Mouse (Mus musculus) cerebellum, postnatal 4 days (tissue): ENCODE data around the gene Dnmt3a.

ENCODE experiments used
- DNase-seq, 2 experiments: peaks; one replicate each; pipeline ENCODE4 v3.0.0; 2022; ENCODE audit warnings: low spot score in 2 of 2, mixed read lengths in 1 of 2

Dnmt3a gene

DNA sequence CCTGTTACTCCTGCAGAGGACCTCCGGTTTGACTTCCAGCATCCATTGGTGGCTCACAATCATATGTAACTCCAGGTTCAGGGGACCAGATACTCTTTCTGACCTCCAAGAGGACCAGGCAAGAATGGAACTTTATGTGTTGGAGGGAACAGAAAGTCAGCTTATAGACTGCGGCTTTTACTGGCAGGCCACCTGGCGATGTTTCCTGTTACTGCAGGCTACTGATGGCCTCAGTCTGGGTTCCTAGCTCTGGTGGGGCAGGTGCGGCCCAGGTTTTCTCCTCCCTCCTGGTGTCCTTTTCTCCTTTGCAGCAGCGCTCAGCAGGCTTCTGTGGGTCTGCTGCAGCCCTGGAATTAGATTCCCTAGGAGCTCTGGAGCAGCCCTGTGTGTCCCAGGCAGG, 46.7 kb downstream of the Dnmt3a start:
- no peak for DNase-seq

DNA sequence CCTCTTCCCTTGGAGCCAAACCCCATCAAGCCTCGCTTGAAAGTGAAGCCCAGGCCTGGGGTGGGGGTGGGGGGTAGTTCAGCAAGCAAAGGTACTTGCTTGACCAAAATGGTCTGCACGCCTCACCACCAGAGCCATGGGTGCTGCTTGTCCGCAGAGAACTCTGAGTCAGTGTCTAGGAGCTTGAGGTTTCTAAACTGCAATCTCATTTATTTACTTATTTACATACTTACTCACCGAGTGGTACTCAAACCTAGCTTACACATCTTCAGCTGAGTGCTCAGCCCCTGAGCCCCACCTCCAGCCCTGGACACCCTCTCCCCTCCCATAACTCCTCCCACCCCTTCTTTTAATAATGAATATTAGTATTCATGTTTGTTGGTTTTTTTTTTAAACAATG, 48.6 kb downstream of the Dnmt3a start:
- no peak for DNase-seq

DNA sequence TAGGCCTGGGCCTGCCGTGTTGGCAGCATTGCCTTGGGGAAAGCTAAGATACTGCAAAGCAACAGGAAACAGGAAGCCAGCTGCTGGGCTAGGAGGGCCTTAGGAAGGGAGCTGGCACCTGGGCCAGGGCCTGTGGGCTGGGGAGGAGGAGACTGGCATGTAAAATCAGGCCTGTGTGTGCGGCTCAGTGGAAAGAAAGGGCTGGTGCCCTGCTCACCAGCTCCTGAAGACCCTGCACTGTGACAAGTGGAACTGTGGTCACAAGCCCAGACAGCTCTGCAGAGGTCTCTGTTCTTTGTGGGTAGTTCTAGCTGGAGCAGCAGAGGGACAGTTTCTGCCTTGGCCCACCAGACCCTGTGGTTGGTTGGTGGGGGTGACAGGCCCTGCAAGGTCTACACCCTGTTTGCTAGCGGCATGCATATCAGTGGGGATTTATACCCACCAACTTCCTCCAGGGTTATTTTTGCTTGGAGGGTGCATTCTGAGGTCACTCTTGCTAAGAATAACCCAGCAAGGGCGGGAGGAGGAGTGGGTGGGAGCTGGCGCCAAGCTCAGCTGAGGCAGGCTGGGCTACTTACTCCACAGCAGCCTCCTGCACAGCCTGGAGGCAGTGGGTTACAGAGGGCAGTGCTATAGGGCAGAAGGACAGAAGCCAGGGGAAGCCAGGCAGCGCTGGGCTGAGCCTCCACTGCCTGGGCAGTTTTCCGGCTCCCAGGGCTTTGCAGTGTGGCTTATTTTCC, 50.1 kb downstream of the Dnmt3a start:
- DNase-seq, result no peak

DNA sequence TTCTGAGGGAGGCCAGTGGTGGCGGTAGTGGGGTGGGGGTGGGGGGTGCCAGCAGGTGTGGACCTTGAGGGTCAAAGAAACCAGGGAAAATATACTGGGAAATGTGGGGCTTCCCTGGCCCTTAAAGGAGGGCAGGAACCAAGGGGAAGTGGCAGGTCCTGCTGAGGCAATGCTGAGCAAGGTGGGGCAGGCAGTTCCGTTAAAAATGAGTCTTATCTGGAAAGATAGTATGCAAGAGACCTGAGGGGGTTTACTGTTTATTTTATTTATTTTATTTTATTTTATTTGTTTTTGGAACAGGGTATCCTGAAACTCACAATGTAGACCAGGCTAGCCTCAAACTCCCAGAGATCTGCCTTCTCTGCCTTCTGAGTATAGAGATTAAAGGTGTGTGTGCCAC, 50.9 kb downstream of the Dnmt3a start:
- DNase-seq, result no peak

DNA sequence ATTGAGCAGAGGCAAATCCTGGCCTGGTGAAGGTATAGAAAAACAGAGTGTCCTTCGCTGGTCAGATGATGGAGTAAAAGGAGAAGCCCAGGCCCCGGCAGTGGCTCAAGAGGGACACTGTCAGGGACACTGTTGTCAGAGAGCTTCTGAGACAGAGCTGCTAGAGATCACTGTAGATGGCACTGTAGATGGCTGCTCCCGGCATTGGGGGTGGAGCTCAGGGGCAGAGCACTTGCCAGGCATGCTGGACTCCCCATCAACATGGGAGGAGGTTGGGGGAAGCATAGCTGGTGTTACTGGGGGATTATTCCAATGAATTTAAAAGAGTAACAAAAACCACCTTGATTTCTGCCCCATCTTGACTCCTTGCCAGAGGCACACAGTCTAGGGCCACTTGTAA, 51.4 kb downstream of the Dnmt3a start:
- DNase-seq, result no peak

DNA sequence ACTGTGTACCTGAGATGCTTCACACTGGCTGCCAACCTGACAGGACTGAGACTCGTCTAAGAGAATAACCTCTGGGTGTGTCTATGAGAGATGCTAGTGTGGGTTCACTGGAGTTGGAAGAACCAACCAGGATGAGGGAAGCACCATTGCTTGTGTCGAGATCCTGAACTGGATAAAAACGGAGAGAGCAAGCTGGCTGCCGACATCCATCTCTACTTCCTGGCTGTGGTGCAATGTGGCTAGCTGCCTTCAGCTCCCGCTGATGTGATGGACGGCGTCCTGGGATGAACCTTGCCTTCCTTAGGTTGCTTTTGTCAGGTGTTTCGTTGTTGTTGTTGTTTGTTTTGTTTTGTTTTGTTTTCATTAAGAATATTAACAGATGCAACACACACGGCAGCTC, 52.0 kb downstream of the Dnmt3a start:
- DNase-seq, result no peak

DNA sequence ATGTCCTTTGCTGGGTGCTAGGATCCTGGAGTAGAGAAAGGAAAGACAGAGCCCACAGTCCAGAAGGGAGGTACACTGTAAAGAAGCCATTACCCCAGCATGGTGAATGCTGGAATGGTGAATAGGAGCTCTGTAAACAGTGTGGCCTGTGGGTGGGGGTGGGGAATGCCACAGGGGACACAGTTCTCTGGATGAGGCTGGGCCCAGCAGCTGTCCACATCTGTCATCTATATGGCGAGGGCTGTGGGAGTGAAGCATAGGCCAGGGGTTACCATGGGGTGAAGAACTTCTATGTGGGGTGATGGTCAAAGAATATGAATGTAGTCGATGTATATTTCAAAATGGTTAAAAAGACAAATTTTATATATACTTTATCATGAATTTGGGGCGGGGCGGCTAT, 52.9 kb downstream of the Dnmt3a start:
- DNase-seq, result no peak

DNA sequence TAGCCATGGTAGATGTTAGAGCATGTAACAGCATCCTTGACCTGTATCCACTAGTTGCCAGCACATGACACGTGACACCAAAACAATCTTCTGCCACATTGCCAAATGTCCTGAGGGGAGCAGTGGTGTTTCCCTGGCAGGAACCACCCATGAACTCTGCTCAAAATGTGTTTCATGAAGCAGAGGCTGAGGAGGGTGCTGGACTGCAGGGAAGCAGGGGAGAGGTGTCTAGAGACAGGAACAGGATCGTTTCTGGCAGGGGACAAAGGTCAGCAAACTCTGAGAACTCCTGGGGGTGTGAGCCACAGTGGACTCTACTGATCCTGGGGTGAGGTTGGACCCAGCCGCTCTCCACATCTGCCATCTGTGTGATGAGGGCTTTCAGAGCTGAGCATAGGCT, 53.7 kb downstream of the Dnmt3a start:
- no peak for DNase-seq

DNA sequence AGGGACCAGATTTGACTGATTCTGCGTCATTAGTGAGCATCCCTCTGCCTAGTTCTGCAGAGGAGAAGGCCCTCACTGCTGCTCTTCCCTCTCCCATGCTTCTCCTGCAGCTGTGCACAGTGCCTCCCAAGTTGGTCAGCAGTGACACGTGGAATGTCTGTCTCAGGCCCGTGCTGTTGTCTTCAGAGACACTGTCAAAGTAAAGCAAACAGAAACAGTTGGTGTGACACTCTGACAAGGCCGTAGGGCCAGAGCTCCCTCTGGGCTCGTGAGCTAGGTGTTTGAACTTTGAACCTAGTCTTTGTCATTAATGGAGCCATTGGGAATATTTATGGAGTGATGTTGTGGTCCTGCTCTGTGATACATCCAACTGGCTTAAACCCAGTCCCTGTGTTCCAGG, 54.2 kb downstream of the Dnmt3a start:
- no peak for DNase-seq

DNA sequence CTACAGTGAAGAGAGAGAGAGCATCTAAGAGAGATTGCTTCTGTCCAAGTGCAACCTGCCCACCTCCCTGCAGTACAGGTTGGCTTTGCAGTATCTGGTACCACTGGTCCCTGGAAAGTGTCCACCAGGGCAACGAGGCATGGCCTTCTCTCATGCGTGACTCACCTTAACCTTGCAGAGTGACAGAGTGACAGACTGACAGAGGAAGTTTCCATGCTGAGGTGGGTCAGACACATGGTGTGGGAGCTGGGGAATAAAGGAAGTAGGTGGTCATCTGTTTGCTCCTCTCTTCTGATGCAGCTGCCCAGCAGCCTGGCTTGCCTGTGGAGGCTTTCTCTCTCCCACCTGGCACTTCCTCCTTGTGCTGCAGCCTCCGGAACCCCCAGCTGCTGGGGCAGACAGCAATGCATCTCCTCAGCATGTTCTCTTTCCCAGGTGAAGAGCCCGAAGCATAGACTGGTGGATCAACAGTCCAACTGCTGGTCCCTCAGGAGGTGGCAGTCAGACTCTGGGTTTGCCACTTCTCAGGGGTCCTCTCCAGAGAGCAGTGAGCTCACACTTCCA, 55.9 kb downstream of the Dnmt3a start:
- no peak for DNase-seq

DNA sequence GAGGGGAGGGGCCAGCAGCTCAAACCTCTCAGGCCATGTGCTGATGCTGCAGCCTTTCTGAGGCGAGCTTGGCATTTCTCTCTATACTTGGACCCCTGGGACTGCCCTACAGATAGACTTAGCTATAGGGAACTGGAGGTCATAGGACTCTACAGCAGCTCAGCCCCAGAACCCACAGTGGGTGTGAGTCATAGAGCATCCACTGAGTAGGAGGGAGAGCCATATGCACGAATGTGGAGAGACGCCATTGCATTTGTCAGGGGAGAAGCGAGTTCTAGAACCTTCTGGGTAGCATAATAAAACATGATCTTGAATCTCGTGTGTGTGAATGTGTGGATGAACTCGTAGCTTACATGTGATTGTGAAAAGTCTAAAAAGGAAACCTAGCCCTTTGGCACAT, 56.4 kb downstream of the Dnmt3a start:
- DNase-seq, result no peak

DNA sequence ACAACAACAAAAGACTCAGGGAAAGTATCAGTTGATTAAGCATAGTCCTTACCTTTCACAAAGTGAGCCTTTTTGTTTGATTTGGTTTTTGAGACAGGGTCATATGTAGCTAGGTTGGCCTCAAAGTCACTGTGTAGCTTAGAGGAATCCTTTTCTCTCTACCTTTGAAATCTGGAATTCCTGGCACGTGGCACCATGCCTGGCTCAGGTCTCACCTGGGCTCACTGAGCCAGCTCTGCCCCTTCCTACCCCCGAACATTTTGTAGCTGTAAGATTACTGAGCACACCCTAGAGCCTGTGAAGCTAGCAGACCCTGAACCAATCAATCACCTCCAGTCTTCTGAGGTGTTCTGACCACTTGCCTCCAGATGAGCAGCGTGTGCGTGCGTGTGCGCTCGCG, 58.4 kb downstream of the Dnmt3a start:
- DNase-seq, result no peak

DNA sequence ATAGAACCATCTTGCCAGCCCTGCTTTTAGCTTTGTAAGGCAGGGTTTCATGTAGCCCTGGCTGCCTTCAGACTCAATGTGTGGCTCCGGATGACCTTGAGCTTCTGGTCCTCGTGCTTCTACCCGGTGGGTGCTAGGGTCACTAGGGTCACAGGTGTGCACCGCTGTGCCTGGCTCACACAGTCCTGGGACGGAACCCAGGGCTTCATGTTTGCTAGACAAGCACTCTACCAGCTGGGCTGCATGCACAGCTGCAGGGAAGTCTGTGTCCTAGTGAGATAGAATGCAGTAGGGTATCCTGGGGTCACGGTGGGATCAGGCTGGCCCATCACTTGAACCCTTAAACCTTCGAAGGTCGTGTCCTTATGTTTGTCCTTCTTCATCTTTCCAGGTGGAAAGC, 59.8 kb downstream of the Dnmt3a start:
- no peak for DNase-seq

DNA sequence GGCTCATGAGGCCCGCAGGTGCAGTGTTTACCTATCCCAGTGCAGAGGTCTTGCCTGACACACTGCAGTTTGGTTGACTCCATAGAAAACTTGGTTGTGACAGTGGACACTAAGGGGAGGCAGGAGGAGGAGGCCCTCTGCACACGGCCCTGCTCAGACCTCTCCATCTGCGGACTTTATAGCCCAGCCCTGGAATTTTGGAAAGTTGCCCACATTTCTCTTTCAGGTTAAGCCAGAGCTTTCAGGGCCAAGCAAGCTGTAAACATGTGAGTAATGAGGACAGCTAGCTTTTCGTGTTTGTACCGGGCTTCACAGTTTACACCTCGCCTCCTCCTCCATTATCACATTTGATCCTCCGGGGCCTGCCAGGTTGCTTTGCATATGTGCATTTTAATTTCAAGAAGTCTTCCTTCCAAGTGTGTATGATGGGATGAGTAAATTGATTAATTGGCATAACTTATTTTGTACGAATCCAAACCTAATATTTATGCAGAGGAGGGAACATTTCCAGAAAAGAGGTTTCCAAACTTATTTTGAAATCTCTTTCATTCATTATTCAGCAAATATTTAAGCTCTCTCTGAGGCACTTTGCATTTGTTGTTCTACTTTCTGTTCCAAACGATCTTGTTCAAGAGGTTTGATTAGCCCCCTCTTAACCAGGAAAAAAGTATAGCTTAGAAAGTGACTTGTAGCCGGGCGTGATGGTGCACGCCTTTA, 61.0 kb downstream of the Dnmt3a start:
- DNase-seq, result no peak

DNA sequence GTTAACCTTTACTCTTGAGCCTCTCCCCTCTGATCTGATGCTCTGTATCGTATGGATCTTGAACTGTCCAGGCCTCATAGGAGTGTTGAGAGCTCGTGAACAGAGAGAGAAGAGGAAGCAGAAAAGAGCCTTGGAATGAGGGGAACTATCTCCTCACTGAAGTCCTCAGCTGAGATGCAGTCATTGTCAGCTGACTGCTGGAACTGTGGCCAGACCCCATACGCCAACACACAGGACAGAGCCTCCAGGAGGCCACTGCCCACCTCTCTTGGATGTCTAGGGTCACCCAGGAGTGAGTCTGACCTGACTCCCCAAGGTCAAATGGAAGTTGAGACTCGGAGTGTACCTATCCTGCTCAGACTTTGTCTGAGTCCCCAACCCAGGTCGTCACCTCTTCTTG, 62.3 kb downstream of the Dnmt3a start:
- DNase-seq, result no peak

DNA sequence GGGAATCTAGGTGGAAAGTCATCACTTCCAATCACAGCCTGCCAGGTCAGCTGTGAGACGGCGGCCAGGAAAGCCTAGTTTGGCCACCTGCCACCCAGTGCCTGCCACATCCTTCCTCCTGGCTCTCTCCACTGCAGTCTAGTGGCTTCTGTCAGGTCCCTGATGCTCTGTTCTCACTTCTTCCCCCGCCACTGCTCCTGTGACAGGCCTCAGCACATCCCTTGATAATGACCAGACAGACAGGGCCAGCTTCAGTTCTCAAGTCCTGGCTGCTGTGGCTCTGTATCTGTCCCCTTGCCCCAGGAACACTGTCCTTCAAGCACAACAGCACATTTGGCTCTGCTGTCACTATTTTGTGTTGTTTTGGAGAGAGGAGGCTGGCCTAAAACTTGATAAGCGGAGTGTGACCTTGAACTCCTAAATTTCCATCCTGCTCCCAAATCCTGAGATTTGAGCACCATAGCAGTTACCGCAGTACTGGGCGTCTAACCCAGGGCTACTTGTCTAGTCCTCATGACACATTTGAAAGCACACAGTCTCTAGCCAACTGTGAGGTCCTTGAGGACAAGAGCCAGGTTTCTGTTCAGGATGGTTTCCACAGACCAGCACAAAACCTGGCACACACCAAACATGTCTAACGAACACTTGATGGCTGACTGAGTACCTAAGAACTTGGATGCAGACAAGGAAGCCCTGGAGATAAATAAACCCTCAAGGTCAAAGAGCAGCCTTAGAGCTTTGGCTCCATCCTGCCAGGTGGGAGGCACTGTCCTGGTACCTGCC, 63.1 kb downstream of the Dnmt3a start:
- DNase-seq, result peak in 1 of 2 experiments; percentile 54

DNA sequence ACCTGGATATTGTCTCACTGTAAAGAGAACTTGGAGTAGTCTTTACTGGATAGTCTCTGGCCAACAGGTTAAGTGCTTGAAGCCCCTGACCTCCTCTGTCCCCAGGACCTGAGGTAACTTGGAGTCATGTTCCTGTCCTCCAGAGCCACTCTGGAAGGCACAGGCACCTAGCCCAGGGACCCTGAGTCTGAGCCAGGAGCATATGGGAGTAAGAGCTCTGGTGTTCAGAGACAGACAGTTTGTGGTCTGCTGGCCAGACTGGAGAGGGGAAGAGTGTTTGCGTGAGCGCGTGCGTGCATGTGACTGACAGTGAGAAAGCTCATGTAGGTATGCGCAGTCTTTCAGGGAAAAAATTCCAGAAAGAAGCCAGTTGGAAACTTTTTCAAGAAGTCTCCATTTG, 64.2 kb downstream of the Dnmt3a start:
- no peak for DNase-seq

DNA sequence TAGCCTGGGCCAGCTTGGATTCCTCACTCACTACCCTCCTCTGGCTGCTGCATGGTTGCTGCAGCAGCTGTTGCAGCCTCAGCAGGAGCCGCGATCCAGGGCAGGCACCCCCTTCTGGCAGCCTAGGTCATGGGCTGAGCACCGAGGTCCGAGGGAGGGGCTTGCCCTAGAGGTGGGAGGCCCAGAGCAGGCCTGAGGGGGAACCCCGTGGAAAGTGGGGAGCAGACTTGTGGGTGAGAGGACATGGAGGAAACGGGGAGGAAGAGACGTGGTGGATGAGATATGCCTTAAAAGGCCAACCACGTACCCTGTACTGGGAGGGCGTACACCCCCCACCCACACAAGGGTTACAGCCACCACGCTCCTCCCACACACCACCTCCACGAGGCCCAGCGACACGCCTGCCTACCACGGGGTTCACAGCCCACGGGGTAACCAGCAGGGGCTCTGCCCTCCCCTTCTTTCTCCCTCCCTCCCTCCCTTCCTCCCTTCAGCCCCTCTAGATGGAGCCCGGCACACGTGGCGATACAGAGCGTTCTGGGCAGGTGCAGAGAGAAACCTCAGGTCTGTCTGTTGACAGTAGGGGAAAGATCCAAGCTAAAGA, 65.2 kb downstream of the Dnmt3a start:
- no peak for DNase-seq

DNA sequence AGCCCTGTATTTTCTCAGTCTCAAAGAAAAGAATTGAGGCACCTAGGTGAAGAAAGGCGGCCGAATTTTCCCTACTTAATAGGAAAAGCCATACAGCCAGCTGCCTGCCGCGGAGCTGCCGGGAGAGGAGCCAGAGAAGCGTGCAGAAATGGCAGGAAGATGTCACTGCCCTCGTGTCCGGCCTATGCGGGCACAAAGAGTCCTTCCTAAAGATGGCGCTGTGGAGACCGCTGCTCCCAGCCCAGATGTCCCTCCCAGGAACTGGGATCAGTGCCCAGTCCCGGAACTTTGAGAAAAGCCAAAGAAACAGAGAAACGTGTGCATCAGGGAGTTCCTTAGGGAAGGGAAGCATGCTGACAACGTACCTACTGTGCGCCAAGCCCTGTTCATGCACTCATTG, 65.8 kb downstream of the Dnmt3a start:
- peak; percentile 66 to 89 for DNase-seq

DNA sequence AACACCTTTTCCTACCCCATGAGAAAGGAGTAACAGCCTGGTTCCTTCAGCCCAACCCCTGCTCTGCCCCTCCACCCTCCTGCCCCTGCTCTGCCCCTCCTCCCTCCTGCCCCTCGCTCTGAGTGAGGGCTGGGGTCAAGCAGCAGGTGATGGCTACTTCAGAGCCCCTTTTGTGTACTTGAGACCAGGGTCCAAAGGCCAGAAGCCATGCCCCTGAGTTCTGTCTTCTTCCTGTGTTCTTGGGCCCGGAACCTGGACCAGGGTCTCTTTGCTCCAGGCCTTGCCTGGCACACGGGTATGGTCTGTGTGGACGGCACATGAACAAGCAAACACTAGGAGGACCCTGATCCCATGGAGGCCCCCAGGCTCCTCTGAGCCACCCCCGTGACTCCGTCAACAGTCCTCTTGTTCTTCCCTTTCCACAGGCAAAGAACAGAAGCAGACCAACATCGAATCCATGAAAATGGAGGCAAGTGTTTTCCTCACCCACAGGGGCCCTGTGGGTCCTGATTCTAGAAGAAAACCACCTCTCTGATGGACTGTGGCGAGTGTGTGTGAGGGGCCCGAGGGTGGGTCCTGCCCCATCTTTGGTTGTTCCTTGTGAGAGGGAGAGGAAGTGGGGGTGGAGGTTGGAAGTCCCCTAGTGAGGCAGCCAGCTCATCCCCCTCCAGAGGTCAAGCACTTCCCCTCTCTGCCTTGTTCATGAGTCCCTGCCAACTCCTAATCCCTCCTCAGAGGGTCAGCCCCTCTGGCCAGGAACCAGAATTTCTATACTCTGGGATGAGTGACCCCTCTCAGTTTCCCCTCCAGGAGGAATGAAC, 66.8 kb downstream of the Dnmt3a start:
- DNase-seq, result no peak

DNA sequence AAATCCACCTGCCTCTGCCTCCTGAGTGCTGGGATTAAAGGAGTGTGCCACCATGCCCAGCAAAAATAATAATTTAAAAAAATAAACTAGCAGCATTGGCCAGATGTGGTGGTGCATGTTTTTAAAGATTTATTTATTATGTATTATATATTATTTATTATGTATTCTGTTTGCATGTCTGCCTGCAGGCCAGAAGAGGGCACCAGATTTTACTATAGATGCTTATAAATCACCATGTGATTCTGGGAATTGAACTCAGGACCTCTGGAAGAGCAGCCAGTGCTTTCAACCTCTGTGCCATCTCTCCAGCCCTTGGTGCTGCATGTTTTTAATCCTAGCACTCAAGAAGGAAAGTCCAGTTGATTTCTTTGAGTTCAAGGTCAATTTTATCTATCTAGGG, 69.7 kb downstream of the Dnmt3a start:
- no peak for DNase-seq
